Mouse (Mus musculus) heart, postnatal 25 days (tissue): ENCODE measurements around the gene Apeh. TPM values are rescaled to one million over a fixed set of nuclear protein-coding genes. Genes with fewer than 3 reads are reported as not detected.

ENCODE experiments used
- DNase-seq: peaks from one replicate; pipeline ENCODE4 v3.0.0; 2022; ENCODE audit warnings: low spot score
- intact Hi-C: fragments of 180-260 bp; cut with DNase I; formaldehyde crosslinking; loops from one replicate; pipeline ENCODE4 v1.15.1; 2025
- total RNA-seq, 2 experiments: library from RNA; stranded (reverse); gene quantifications; 2 replicates each; pipeline ENCODE4 v1.2.3; 2021

Gene Apeh
- total RNA-seq, 2 experiments from 2014 or later, result 43.1 to 45.4 TPM

DNA sequence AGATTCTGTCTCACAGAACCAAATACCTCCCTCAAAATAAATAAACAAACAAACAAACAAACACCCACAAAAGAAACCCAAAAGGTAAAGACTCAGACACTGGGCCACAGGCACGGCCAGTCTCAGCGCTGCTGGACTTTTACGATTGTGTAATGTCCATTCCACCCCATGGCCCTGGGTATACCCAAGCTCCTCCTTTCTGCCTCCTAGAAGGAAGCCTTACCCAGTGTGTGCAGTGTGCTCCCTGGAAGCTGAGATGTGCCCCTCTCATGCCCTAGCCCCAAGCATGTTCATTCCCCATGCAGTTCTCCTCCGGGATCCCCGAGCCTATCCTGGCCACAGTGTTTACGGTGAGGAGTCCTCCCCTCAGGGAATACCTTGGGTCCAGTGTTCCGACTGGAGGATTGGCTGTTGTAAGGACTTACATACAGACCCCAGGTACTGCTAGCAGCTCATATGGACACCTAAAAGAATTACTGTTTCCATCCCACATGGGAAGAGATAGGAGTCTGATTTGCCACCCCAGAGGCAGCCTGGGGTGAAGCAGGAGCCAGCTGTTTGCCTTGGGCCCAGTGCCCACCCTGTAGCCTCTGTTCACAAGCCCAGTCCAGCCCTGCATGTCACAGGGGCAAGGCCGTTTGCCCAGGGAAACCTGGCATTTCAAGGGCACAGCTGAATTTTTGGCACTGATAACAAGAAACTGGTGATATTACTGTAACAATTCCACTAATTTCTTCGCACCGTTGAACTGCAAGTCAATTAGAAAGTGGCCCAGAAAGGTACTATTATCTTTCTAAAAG is 27.0 kb upstream of the Apeh start:
- DNase-seq, result no peak
- intact Hi-C loops, result no loop called here

DNA sequence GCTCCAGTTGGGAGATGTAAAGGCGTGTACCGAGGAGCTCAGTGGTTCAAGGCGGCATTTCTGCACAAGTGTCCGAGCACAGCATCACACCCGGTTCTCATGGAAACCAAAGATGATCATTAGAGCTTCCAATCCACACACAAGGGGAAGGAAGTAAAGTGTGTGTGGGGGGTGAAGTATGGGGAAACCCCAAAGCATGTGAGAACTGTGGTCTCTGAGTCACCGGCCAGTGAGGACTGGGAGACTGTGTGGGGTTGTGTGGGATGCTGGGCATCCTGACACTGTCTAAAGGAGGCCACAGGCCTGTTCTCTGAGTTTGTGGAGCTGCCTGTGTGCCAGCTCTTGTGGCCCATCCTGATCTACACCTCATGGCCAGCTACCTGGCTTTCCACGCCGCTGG is 26.3 kb upstream of the Apeh start:
- DNase-seq, result no peak
- intact Hi-C loops, result no loop called here

DNA sequence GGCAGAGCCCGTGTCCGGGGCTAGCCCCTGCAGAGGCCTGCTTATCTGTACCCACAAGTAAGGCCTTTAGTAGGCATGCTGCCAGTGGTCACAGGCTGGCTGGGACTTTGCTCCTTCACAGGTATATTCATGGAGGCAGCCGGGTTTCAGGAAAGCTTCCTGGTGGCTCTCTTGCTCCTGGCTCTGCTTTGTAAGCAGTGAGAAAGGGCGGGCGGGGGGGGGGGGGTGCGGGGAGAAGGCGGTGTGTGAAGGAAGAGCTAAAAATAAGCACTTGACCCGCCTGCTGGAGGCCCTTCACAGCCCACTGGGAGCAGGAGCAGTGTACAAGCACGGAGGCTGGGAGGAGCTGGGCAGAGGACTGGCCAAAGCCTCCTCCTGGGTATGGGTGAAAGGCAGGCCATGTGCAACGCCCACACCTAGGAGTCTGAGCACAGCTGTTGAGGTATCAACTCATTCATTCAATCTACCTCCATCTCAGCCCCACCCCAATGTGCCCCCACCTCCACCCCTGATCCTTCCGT is 25.5 kb upstream of the Apeh start:
- intact Hi-C loops, result no loop called here

DNA sequence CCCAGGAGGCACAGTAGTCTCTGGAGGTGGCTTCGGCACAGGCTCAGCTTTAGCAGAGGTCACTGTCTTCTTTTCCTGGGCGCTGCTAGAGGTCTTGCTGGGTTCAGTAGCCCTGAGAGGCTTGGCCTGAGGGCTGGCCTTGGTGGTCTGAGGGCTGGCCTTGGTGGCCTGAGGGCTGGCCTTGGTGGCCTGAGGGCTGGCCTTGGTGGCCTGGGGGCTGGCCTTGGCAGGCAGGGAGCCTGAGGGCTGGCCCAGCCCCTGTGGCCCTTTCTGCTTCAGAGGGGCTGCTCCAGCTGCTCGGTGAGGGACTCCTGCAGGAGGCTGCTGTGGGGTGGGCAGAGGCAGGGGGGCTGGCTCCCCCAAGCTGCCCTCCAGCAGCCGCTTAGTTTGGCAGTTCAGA is 22.7 kb upstream of the Apeh start:
- intact Hi-C loops, result no loop called here
- no peak for DNase-seq

More for the DNA sequence above, 25.5 kb upstream of the Apeh start:
- no peak for DNase-seq

DNA sequence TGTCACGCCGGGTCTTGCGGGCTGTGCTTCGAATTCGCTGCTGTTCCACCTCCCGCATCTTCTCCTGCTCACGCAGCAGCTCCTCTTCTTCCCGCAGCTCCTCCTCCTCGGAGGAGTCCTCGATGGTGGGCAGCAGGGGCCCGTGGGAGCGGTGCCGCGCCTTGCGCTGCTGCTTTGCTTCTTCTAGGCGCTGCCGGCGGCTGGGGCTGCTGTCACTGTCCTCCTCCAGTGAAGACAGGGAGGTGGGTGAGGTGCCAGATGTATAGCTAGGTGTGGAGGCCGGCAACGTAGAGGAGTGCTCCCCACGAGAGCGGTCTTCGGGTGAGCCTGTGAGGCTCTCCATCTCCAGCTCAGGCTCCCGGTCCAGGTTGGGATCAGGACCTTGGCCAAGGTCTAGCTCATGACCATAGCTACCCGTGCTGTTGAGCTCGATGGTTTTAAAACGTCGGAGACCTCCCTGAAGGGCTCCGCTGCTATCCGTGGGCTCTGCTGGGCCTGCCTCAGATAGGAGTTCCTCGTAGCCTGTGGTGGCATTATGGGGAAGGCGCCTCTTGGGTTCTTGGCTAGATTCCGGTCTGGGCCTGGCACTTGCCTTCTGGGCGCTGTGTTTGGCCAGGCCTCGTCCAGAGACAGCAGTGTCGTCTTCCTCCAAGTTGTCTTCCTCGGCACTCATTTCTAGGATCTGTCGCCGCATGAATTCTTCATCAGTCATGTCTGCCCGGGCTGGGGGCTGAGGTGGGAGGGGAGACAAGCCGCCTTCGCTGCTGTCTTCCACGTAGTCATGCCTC is 21.1 kb upstream of the Apeh start:
- DNase-seq, result no peak
- intact Hi-C loops, result no loop called here

DNA sequence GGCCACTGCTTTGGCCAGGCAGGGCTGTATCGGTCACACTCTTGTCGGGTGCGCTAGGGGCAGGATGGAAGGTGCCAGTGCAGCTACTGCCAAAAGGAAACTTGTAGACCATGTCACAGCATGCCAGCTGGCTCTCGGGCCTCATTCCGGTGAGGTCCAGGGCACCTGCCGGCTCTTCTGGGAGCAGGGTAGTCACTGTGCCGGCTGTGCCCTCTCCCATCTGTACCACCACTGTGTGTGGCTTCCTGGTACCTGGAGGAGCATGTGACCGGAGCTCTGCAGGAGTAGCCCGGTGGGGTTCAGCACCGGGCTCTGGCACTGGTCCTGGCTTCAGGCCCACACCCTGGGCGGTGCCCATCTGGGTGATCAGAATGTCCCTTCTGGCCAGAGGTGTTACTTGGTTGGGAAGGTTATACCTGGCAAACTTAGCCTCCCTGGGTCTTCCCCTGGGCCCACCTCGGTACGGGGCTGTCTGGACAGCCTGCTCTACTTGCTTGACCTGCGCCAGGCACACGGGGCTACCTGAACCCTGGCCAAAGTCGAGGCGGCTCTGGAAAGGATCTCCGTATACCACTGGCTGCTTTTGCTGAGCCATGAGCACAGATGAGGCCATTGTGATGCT is 18.4 kb upstream of the Apeh start:
- no peak for DNase-seq

DNA sequence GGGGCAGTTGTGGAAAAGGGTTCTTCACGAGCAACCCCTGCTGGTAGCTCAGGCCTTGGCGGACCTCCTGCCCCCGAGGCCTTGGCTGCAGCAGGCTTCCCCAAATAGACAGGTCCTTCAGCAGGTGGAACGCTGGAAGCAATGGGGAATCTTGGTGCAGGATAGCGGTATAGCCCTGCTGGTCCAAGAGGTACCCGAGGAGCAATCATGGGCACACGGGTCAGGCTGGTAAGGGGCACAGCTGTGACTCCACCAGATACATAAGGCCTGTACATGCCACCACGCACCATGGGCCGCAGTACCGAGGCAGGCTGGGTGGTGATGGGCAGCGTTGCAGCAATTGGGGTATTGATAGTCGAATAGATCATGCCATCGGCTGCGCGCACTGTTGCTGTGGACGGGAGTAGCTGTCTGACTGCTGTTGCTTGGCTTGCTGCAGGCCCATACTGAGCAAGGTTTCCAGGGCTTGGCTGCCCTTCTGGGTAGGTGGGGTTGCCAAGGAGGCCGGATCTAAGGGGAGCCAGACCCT is 17.3 kb upstream of the Apeh start:
- DNase-seq, result no peak
- intact Hi-C loops, result no loop called here

More for the DNA sequence above, 18.4 kb upstream of the Apeh start:
- intact Hi-C loops, result no loop called here

DNA sequence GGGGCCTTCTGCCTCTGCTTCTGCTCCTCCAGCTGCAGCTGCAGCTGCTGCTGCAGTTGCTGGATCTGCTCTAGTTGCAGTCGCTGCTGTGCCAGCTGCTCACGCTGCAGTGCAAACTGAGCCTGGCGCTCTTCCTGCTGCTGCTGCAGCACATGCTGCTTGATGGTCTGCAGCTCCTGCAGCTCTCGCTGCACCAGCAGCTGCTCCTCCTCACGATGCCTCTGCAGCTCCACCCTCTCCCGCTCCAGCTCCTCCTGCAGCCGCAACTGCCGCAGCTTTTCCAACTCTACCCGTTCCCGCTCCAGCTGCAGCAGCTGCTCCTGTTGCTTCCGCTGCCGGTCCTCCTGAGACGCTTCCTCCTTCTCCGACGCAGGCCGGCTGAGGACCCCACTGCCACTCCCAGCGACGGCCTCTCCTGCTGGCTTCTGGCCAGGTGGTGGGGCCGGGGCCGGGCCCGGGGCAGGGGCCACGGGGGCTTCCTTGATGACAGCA is 16.7 kb upstream of the Apeh start:
- intact Hi-C loops, result no loop called here
- DNase-seq, result no peak

DNA sequence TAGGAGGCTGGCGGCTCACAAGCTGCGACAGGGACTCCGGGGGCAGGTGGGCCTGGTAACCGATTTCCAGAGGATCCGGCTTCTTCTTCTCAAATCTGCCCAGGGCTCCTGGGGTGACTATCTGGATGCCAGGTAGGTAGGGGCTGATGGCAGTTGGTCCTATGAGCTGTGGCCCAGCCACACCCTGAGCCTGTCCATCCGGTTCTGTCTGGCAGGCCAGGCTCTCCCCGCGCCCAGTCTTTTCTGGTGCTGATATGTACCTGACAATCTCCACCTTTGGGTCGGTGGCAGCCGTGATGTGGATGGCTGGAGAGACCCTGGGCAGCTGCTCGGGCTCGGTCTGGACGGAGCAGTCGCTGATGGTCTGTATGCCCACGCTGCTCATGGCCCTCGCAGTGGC is 15.8 kb upstream of the Apeh start:
- intact Hi-C loops, result no loop called here
- DNase-seq, result no peak

DNA sequence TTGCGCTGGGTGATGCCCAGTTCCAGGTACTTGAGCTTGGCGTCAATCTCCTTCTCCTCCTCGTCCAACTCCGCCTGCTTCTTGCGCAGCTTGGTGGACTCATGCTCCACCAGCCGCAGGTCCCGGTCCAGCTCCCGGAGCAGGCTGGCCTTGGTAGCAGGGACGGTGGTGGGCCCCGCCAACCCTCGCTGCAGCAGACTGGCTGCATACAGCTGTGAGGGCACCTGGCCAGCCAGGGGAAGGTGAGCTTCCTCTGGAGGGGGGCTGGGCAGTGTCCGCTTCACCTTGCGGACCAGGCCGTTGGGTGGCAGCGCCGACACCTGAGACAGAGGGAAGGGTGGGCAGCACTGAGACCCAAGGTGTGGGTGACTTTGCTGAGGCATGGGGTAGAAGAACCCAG is 13.5 kb upstream of the Apeh start:
- intact Hi-C loops, result no loop called here

DNA sequence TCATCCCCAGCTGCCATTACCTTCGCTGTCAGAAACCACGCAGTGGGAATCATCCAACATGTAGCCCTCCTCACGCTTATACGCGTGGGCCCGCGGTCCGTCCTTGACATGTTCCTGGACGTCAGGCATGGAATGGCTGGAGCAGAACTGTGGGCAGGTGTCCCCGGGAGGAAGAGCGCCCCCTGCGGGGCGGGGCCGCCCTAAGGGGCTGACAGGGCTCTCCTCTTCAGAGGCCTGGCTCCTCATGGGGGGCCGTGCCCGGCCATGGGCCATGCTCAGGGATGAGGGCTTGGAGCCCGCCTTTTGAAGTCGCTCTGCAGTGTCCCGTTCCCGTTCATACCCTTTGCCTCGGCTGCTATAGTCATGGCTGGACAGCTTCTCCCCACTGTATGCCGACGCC is 11.7 kb upstream of the Apeh start:
- no peak for DNase-seq
- intact Hi-C loops, result no loop called here

More for the DNA sequence above, 13.5 kb upstream of the Apeh start:
- no peak for DNase-seq

DNA sequence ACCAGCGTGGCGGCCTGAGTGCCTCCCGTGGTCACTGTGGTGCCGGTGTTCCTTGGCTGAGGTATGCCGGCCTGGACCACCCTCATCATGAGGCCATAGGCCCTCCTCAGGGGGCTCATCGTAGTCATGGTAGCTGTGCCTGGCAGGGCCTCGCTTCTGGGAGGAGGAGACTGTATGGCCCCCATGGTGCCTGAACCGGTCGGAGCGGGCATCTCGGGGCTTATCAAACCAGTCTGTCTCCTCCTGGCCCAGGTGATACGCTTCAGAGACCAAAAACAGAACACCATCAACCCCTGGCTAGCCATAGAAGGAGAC is 11.1 kb upstream of the Apeh start:
- intact Hi-C loops, result no loop called here
- no peak for DNase-seq

DNA sequence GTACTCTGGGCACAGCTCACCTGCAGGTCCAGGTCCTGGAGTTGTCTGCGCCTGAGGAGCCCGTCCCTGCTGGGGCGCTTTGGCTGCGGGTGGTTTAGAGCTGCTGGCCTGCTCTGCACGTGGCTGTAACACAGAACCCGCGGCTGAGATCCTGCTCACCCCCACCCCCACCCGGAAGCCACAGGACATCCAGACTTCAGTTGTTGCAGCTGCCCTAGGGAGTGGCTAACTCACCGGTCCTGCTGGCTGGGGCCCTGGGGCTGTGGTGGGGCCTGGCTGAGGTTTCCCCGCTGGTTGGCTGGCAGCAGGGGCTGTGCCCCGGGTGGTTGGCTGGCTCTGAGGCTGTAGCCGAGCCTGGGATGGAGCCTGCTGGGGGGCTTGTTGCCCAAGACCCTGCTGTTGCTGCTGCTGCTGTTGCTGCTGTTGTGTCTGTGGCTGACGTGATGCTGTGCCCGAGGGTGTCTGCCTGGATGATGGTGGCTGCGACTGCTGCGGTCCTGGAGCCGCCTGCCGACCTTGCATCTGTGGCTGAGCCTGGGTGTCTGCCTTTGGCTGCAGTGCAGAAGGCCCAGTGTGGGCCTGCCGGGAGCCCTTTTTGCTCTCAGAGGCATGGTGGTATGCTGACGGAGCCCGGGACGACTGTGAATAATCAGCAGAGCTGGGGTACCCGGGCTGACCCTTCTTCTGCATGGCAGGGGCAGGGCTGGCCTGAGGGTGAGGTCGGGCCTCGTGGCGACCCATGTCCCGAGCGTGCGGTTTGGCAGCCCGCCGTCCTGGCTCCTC is 10.6 kb upstream of the Apeh start:
- intact Hi-C loops, result no loop called here
- no peak for DNase-seq

DNA sequence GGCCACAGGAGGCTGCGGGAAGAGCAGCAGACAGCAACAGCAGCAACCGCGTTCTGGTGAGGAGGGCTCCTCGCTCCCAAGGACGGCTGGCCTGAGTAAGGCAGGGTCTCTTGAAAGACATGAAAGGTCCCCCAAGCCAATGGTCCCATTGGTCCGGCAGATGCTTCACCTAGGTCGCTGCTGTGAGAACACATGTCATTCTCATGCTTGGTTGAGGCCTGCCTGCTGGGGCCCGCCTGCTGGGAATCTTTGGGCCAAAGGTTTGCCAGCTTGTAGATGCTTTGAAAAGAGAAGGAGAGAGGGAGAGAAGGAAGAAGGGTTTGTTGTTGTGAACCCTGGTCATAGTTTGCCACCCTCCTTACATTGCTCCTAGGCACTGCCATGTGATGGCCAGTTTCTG is 5.2 kb upstream of the Apeh start:
- intact Hi-C loops, result no loop called here
- DNase-seq, result no peak

DNA sequence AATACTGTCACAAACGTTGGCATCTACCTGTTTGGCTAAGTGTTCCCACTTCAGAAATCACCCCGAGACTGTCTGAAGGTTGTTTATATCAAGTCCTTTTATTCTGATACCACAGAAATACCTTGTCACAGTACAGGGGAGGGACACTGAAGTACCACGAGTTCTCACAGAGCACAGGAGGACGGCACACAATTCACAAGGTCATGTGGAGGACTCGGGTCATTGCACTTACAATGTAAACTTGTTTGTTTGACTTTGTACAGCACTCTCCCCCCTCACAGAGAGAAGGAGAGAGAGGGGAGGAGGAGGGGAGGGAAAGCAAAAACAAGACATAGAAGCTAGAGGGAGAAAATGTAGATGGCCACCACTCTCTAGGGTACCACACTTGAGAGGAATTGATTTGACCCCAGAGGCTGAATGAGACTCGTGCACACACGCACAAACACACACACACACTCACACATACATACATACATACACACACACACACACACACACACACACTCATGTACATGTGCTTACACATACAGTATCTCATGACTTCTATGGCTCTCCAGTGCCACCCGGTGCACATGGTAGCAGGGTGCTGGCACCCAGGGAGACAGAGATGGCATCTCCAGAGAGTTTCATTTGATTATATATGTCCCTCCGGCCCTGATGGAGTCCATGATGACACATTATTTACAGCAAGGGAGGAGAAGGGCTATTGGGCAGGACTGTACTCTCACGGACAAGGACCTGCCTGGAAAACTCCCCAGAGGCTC is 1.7 kb upstream of the Apeh start:
- no peak for DNase-seq
- intact Hi-C loops, result loop anchor here (2.0 kb wide), 3 partner anchors 39 to 189 kb away; no protein-coding TSS in a partner anchor

DNA sequence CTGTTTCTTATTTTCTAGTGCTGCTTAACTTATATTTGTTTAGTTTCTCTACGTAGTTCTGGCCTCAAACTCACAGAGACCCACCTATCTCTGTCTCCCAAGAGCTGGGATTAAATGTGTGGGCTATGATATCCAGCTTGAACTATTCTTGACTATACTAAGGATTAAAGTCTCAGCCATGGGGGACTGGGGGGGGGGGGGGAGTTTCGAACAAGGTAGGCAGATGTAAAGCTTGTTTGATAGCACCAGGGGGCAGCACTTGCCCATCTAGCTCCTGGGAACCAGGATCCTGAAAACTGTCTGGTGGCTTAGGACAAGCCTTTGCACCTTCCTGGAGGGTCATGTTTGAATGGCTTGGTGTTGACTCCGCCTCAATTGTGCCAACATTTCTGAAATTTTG is 1.1 kb upstream of the Apeh start:
- no peak for DNase-seq
- intact Hi-C loops, result loop anchor here (2.0 kb wide), 1 partner anchor 105 kb away; no protein-coding TSS in a partner anchor

DNA sequence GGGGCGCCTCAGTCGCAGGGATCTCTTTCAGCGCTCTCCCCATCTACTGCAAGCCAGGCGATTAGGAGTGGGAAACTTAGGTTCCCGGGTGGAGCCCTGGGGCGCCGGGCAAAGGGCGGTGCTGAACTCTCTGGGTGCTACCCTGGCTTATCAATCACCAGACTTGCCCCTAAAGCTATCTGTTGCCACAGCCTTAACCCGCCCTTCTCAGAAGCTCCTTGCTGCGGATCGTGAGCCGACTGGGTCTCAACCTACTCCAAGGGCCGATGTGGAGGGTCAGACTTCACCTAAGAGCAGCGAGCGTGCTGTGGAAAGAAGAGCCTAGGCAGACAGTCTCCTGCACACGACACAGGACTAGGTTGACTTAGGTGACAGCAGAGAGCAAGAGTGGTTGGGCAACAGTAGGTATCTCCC is 599 bp upstream of the Apeh start:
- intact Hi-C loops, result loop anchor here (2.0 kb wide), 1 partner anchor 106 kb away; no protein-coding TSS in a partner anchor
- DNase-seq, result no peak

DNA sequence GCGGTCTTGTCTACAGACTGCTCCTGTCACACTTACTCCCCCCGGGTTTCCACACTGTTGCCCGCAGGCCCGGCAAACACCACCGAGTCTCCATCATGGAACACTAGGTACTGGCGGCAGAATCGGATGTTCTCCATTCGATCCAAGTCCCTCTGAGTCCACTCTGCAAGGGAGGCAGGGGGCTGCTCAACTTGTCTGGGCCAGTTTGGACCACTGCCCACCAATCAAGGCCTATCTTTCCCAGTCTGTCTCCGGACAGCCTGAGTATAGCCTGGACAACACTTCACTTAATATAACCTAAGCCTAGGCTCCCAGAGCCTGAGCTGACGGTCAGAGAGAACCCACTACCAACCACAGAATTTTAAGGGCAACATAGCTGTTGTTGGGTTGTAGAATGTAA is 820 bp downstream of the Apeh start:
- DNase-seq, result no peak
- intact Hi-C loops, result no loop called here

DNA sequence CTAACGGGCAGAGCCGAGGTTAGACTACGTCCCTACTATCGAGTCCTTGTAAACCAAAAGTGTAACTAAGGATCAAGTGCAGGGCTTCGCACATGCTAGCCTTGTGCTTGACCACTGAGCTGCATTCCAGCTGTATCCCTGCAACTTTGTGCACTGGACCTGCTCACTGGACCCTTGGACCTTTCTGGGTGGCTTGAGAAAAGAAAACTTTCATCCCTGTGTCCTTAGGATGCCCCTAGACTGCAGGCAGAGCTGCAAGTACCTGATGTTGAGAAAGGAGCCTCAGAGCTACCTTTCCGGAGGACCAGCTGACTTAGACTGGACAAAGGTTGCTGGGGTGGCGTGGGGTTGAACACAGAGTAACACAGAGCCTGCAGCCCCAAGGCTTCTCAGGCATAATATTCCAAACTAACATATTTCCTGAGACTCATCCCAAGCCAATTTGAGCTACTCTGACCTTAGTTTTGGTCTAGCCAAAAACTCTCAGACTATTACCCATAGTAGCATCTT is 3.7 kb downstream of the Apeh start:
- intact Hi-C loops, result no loop called here
- no peak for DNase-seq
